Mouse (Mus musculus) midbrain, postnatal 0 days (tissue): Measurements from ENCODE around the gene Dlg1. TPM values are rescaled to one million over a fixed set of nuclear protein-coding genes. Genes with fewer than 3 reads are reported as not detected.
A peak's percentile ranks its signal among the peaks of the same experiment; 100 is the strongest.

Experiments
- ATAC-seq: fragments of 200-750 bp; cut with Nextera tagmentation; 2 replicates; pipeline ENCODE4 v1.8.0; 2017; ENCODE audit warnings: moderate number of reproducible peaks, mild to moderate bottlenecking, moderate TSS enrichment, moderate library complexity; ENCODE audit not compliant: low FRiP score
- DNase-seq: peaks from one replicate; pipeline ENCODE4 v3.0.0-alpha.2; 2015; ENCODE audit warnings: low spot score
- H3K27ac ChIP-seq: fragments of 300-500 bp; sonication (generic); 2 replicates; pipeline ENCODE4 v1.5.1; 2014; ENCODE audit warnings: low read depth, mild to moderate bottlenecking, low read length, mixed read lengths
- H3K27me3 ChIP-seq: fragments of 300-500 bp; sonication (generic); 2 replicates; pipeline ENCODE4 v1.6.1; 2014; ENCODE audit warnings: low read length, control low read depth, mixed read lengths; ENCODE audit not compliant: insufficient read depth
- H3K36me3 ChIP-seq: fragments of 300-500 bp; sonication (generic); 2 replicates; pipeline ENCODE4 v1.6.1; 2014; ENCODE audit warnings: low read length, control low read depth, mixed read lengths; ENCODE audit not compliant: insufficient read depth
- H3K4me1 ChIP-seq: fragments of 300-500 bp; sonication (generic); 2 replicates; pipeline ENCODE4 v1.6.1; 2014; ENCODE audit warnings: mild to moderate bottlenecking, control low read depth, antibody characterized with exemption, low read length, mixed read lengths; ENCODE audit not compliant: insufficient read depth
- H3K4me2 ChIP-seq: fragments of 300-500 bp; sonication (generic); 2 replicates; pipeline ENCODE4 v1.6.1; 2014; ENCODE audit warnings: low read depth, mild to moderate bottlenecking, low read length, mixed read lengths; ENCODE audit not compliant: poor library complexity, severe bottlenecking
- H3K4me3 ChIP-seq: fragments of 300-500 bp; sonication (generic); 2 replicates; pipeline ENCODE4 v1.5.1; 2014; ENCODE audit warnings: low read depth, mild to moderate bottlenecking, low read length, moderate library complexity
- H3K9ac ChIP-seq: fragments of 300-500 bp; sonication (generic); replicated peaks from 2 replicates; pipeline ENCODE4 v1.6.1; 2014; ENCODE audit warnings: mild to moderate bottlenecking, low read length, moderate library complexity, mixed read lengths; ENCODE audit not compliant: poor library complexity, severe bottlenecking
- H3K9me3 ChIP-seq: fragments of 300-500 bp; sonication (generic); 2 replicates; pipeline ENCODE4 v1.6.1; 2016; ENCODE audit warnings: low read length, control low read depth
- CTCF ChIP-seq: IDR thresholded peaks from 2 replicates; pipeline ENCODE4 v1.5.1; 2016; ENCODE audit warnings: antibody characterized with exemption, mild to moderate bottlenecking
- WGBS: fragments of 180-500 bp; shearing (Covaris S2); extraction: QIAGEN DNeasy Blood & Tissue Kit; methylation state at CpG from one replicate; pipeline ENCODE4 v1.1.7; 2014; 5-methylcytosine and 5-hydroxymethylcytosine counted together
- polyA plus RNA-seq: library from polyadenylated mRNA; unstranded; fragments of >200 nt; fragmentation: Nextera tagmentation; extraction: Ambion mirVana; gene quantifications from 2 replicates; pipeline ENCODE4 v1.2.1, GENCODE M21; 2015
- total RNA-seq: library from RNA; depleted of rRNA; stranded (reverse); fragments of >200 nt; gene quantifications from 2 replicates; pipeline ENCODE4 v1.2.3, GENCODE M21; 2014

Dlg1 gene
- total and polyA plus RNA-seq, 2 experiments from 2014 or later, result 10.9 to 24.8 TPM

DNA sequence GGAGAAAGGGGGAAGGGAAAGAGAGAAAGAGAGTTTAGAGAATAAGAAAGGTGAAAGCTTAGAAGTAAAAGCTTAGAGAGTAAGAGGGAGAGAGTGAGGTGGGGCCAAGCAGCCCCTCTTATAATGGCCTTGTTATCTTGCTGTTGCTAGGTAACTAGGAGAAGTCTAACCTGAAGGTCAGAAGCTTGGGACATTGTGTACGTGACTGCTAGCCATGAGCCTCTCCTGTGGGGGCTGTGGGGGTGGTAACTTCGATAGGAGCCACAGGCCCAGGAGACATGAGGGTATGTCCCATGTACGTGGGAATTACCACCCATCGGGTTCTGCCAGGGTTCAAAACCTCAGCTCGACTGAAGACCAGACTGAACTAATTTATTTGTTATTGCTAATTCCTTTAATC lies 77.5 kb downstream of the Dlg1 start:
- H3K36me3 ChIP-seq, result no peaks in the 10 kb centered on the region
- no peak overlapping the region for H3K4me2 ChIP-seq
- H3K4me1 ChIP-seq, result no peaks in the 10 kb centered on the region
- no peak overlapping the region for H3K9ac ChIP-seq
- no peaks in the 10 kb centered on the region for H3K9me3 ChIP-seq
- 85% methylated on average over 5 of the region's 5 CpGs for WGBS
- TF ChIP-seq CTCF, result no peak
- H3K27ac ChIP-seq, result no peak overlapping the region
- no peak for ATAC-seq
- no peak for DNase-seq
- H3K27me3 ChIP-seq, result no peaks in the 10 kb centered on the region
- no peak overlapping the region for H3K4me3 ChIP-seq

DNA sequence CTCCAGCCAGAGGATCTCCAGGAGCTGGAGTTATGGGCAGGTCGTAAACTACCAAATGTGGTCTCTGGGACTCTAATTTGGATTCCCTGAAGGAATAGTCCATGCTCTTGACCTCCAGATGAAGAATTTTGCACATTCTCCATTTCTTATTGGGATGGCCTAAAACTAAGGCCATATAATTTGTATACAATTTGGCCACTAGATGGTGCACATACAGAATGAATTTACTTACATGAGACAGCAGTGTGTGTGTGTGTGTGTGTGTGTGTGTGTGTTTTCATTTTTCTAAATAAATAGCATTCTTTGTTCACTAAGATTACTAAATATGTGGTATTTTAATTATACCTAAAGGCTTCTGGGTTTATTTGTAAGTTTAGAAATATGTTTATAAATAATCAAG lies 87.3 kb downstream of the Dlg1 start:
- Histone ChIP-seq H3K4me2 (no peak overlapping the region), H3K36me3 (no peaks in the 10 kb centered on the region), H3K9me3 (no peaks in the 10 kb centered on the region), H3K9ac (no peak overlapping the region), H3K27ac (no peak overlapping the region), H3K4me1 (no peaks in the 10 kb centered on the region), H3K4me3 (no peak overlapping the region), H3K27me3 (no peaks in the 10 kb centered on the region)
- WGBS, result 91% methylated on average over 1 of the region's 1 CpGs
- peak; percentile 87 for DNase-seq
- ATAC-seq, result no peak
- TF ChIP-seq CTCF, result peak; percentile 88

DNA sequence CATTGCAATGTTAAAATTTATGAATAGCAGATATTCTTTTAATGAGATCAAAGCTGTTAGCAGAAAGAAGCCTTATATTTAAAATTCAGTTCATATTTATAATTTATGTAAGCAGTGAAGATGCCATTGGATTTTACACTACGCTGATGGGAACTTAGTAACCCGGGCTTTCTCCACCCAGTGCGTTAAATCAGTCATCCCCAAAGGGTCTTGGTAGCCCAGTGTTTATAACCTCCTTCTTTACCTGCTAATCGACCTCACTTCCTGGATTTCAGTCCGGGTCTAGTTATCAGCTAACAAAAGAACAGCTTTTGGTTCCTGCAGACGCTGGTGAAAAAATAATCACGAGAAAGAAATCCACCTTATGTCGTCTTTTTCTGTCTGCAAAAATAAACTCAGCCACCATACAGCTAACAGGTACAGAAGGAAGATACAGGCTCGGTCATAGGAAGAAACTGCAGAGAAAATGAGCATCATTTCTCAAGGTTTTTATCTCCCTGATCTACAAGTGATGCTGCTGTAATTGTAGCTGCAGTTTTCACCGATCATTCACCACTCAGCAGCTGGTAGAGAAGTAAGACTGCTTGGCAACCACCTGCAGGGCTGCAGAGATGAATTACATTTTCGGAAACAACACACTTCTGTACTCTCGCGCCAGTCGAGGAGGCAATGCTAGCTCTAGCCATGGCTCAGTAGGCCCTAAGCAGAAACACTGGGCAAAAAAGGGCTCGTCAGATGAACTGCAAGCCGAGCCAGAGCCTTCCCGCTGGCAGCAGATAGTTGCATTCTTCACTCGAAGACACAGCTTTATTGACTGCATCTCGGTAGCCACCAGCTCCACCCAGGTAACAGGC lies 91.2 kb downstream of the Dlg1 start:
- peak; percentile 71 for DNase-seq
- H3K4me1 ChIP-seq, result no peaks in the 10 kb centered on the region
- no peaks in the 10 kb centered on the region for H3K27me3 ChIP-seq
- H3K9ac ChIP-seq, result peak overlapping the region; percentile 33
- H3K9me3 ChIP-seq, result no peaks in the 10 kb centered on the region
- H3K4me2 ChIP-seq, result peak overlapping the region; percentile 41
- H3K36me3 ChIP-seq, result no peaks in the 10 kb centered on the region
- peak overlapping the region; percentile 32 for H3K4me3 ChIP-seq
- WGBS, result 35% methylated on average over 19 of the region's 19 CpGs
- TF ChIP-seq CTCF, result no peak
- H3K27ac ChIP-seq, result peak overlapping the region; percentile 83
- ATAC-seq, result peak; percentile 38

DNA sequence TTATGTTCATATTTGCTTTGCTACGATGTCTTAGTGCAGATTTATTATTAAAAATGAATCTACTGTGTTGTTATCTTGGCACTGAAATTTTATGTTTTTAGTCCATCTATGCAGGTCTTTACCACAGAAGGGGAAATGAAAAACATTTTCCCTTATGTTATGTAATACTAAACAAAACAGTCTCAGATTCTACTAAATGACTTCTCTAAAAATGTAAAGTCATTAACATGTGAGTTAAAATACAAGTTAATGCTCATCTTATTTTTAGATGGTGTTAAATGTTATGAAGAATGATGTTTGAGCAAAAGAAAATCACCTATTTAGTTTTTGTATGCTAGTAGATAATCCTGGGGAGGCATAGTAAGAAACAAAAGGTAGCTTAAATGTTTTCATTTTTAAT lies 91.8 kb downstream of the Dlg1 start:
- Histone ChIP-seq H3K4me1 (no peaks in the 10 kb centered on the region), H3K4me2 (peak overlapping the region; percentile 41), H3K36me3 (no peaks in the 10 kb centered on the region), H3K9me3 (no peaks in the 10 kb centered on the region), H3K27me3 (no peaks in the 10 kb centered on the region), H3K9ac (peak overlapping the region; percentile 33; the same call in 1 of the 2 replicates), H3K4me3 (peak overlapping the region; percentile 32), H3K27ac (peak overlapping the region; percentile 83)
- no peak for TF ChIP-seq CTCF
- DNase-seq (no peak), ATAC-seq (no peak)
- 64% methylated on average over 1 of the region's 1 CpGs for WGBS

DNA sequence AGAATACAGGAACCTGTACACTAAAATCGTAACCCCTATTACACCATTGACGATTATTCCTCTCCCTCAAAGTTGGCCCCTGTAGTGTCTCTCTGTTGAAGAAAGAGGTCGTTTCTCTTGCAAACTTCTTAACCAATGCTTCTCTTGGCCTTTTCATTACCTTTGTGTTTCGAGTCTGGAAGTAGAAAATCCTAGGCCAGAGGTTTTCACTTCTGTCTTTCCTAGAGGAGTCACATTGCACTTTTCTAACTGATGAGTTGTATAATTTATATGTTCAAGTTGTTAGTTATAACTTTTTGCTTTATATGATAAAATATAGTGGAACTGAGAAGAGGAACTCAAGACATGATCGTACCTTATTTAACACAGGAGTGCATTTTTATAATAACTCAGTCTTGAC lies 93.2 kb downstream of the Dlg1 start:
- TF ChIP-seq CTCF, result no peak
- Histone ChIP-seq H3K9ac (no peak overlapping the region), H3K9me3 (no peaks in the 10 kb centered on the region), H3K36me3 (no peaks in the 10 kb centered on the region), H3K27ac (no peak overlapping the region), H3K4me2 (peak overlapping the region; percentile 32), H3K4me3 (peak overlapping the region; percentile 24; the same call in 1 of the 2 replicates), H3K4me1 (no peaks in the 10 kb centered on the region), H3K27me3 (no peaks in the 10 kb centered on the region)
- DNase-seq (no peak), ATAC-seq (no peak)
- WGBS, result 81% methylated on average over 5 of the region's 5 CpGs

DNA sequence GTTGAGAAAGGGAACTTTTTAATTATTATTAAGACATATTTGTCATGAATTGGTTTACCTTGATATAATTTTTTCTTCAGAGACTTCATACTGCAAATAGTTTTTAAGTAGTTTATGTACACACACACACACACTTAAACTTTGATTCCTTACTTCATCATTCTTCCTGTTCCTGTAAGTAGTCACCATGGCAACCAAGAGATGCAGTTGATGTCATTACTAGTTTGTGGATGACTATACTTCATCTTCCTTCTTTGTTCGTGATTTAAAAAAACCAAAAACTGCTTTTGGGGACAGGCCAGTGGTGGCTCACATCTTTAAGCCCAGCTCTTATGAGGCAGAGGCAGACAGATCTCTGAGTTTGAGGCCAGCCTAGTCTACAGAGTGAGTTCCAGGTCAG lies 94.4 kb downstream of the Dlg1 start:
- no peak overlapping the region for H3K4me3 ChIP-seq
- no peaks in the 10 kb centered on the region for H3K4me1 ChIP-seq
- no peaks in the 10 kb centered on the region for H3K27me3 ChIP-seq
- TF ChIP-seq CTCF, result no peak
- H3K9me3 ChIP-seq, result no peaks in the 10 kb centered on the region
- WGBS, result 70% methylated on average over 1 of the region's 1 CpGs
- no peak for ATAC-seq
- no peak overlapping the region for H3K9ac ChIP-seq
- no peak for DNase-seq
- H3K36me3 ChIP-seq, result no peaks in the 10 kb centered on the region
- no peak overlapping the region for H3K27ac ChIP-seq
- no peak overlapping the region for H3K4me2 ChIP-seq
